Mouse (Mus musculus): ENCODE data around the gene Noto.

DNA sequence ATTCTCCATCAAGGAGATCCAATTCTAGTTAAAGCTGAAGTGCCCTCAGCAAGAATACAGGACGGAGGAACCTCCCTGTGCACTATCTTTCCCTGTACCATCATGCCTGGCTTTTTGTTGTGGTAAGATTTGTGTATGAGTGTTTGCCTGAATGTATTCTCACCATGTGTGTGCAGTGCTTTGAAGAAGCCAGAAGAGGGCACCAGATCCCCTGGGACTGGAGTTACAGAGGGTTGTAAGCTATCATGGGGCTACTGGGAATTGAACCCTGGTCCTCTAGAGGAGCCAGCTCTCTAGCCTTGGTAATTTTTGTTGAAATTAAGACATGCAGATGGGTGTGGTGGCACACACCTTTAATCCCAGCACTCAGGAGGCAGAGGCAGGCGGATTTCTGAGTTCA, 28.3 kb upstream of the Noto start:
- no peak for TF ChIP-seq GATA1 (IDR thresholded peaks at IDR 0.05; ENCODE audit: low read length)
- no peak for TF ChIP-seq TAL1 (IDR thresholded peaks at IDR 0.05; ENCODE audit: low read length)
